Mouse (Mus musculus) neural tube, postnatal 0 days (tissue): ENCODE data around the gene Grik2. TPM values are rescaled to one million over a fixed set of nuclear protein-coding genes. Genes with fewer than 3 reads are reported as not detected.

Source experiments
- polyA plus RNA-seq: library from polyadenylated mRNA; unstranded; fragments of >200 nt; fragmentation: Nextera tagmentation; extraction: Ambion mirVana; gene quantifications from 2 replicates; pipeline ENCODE4 v1.2.1, GENCODE M21; 2015

The Grik2 gene
- polyA plus RNA-seq = 26.5 and 26.6 TPM in 2 replicates

DNA sequence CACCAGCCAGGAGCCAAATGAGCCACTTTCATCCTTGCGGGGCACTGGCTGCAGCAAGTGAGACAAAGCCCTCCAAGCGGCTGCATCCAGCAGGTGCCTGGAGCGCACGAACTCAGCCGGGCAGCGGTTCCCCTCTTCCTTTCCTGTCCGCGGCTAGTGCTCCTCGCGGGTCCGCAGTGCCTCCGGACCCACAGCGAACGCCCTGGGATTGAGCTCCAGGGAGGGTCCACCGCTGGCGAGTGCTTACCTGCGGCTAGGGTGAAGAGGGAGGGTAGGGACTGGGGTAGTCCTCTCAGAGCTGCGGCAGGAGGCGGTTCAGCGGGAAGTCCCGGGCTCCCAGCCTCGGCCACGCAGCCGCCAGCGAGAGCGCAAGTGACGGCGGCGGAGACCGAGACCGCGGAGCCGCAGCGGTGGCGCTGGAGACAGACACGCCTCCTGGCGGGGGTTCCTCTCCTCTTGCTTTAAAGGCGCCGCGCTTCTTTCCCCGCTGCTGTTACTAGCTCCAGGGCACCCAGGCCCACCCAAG lies at the start of gene Grik2:
TSS of gene Grik2 (minus strand) at position 386 of the 526 bp plus-strand sequence.

